Mouse (Mus musculus): ENCODE data around the gene Pus10. TPM values are rescaled to one million over a fixed set of nuclear protein-coding genes. Genes with fewer than 3 reads are reported as not detected.

The Pus10 gene
- total and polyA plus RNA-seq, 3 experiments = 43.4 to 416 (median 52.5) TPM

DNA sequence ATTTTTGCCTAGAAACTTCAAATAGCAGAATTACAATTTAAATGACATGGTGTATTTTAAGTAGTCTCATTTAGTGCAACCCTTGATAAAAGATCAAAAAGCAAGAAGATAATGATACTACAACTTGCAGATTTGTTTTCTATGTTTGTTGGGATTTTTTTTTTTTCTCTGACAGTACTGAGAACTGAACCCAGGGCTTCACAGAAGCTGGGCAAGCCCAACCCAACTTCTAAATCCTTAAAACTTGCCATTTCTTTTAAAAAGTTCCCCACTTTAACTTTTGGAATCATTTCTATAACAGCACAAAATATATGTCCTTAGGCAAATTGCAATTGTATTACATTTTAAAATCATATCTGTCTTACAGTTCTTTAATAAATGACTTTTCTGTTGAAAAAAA lies 103.6 kb downstream of the Pus10 start:
- Histone ChIP-seq H3K9me3 (replicated peaks; ENCODE audit: insufficient read depth, low read length) (no peaks in the 10 kb centered on the region), H3K27me3 (ENCODE audit: control insufficient read depth in 1 of 2, insufficient read depth in 2 of 2, low read length in 2 of 2) (no peaks in the 10 kb centered on the region), H3K9ac (ENCODE audit: control insufficient read depth, low read depth, low read length, poor library complexity, severe bottlenecking) (peak overlapping the region; percentile 53), H3K79me2 (ENCODE audit: control insufficient read depth, insufficient read depth, low read length, poor library complexity) (peaks cover 1% of the 10 kb centered on the region; the same call in 1 of the 2 replicates), H3K36me3 (ENCODE audit: control insufficient read depth in 1 of 2, insufficient read depth in 2 of 2, low read length in 2 of 2) (peaks cover 0 to 14% of the 10 kb centered on the region in 2 experiments; a peak in 2 of 4 replicates), H3K27ac (ENCODE audit: control insufficient read depth, low read depth, low read length) (peak overlapping the region; percentile 57), H3K4me3 (ENCODE audit: control insufficient read depth in 1 of 2, insufficient read depth in 1 of 2, low read depth in 2 of 2, low read length in 2 of 2) (peak overlapping the region; percentile 21 to 56; a peak in 3 of 4 replicates), H3K4me1 (ENCODE audit: control insufficient read depth in 1 of 2, insufficient read depth in 2 of 2, low read length in 2 of 2) (peaks cover 11 to 16% of the 10 kb centered on the region in 2 experiments)
- peak; percentile 30 for DNase-seq (ENCODE audit: low read depth, low spot score)
- TF ChIP-seq SMC3 (IDR thresholded peaks at IDR 0.05; ENCODE audit: low read depth, low read length) = no peak
- TF ChIP-seq GABPA (IDR thresholded peaks at IDR 0.05; ENCODE audit: low read depth, low read length) = no peak
- no peak for TF ChIP-seq NRF1 (IDR thresholded peaks at IDR 0.05; ENCODE audit: insufficient read depth, low read depth, low read length, poor library complexity, severe bottlenecking)
- TF ChIP-seq ZMIZ1 (IDR thresholded peaks at IDR 0.05; ENCODE audit: low read depth, low read length) = no peak
- no peak for TF ChIP-seq USF2 (IDR thresholded peaks at IDR 0.05; ENCODE audit: borderline replicate concordance in 1 of 2, insufficient read depth in 1 of 2, low read depth in 1 of 2, low read length in 2 of 2)
- no peak for TF ChIP-seq ELF1 (IDR thresholded peaks at IDR 0.05; ENCODE audit: low read depth, low read length)
- TF ChIP-seq ETS1 (IDR thresholded peaks at IDR 0.05; ENCODE audit: low read depth, low read length) = no peak
- peak; percentile 48; the same call in 1 of the 2 replicates for TF ChIP-seq ZNF384 (IDR thresholded peaks at IDR 0.05; ENCODE audit: low read depth, low read length)
- 0 out of 2 replicates have a peak, but pooled peaks have one; percentile 0 for TF ChIP-seq HCFC1 (IDR thresholded peaks at IDR 0.05; ENCODE audit: low read depth, low read length)
- no peak for TF ChIP-seq MAFK (IDR thresholded peaks at IDR 0.05; ENCODE audit: borderline replicate concordance, low read depth, low read length)
- no peak for TF ChIP-seq TBP (IDR thresholded peaks at IDR 0.05; ENCODE audit: low read depth, low read length)
- TF ChIP-seq GATA1 (IDR thresholded peaks at IDR 0.05; ENCODE audit: low read depth, low read length) = no peak

DNA sequence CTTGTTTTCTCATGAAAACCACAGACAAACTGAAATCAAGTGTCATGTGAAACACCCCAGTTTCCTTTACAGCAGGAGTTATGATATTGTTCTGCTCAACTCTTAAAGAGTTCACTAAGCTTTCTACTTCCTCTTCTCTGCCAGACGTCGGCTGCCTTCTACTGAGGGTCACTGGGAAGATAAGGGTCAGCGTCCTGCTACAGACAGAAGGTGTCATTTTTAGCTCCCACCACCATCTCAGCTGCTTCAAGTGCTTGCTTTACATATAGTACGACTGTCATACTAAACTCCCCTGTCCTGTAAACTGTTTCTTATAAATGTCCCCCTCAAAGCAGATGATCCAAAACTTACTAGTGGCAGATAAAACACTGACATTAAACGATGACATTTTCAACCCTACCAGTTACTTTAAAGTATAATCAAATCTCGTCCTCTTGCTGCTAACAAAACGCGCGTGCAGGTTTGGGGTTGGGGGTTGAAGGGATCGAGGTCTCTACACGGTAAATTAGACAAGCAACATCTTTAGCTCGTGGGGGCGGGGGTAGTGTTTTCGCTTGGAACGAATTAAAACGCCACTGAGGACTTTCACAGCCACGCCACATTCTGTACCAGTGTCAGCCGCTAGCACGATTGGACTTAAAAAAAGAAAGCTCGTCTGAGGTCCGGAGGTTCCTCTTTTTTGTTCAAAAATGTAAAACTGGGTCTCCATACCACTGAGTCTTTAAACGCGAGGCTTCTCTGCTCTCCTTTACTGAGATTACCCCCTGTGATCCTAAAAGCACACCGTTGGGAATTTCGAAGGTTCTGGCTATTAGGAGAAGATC lies 104.4 kb downstream of the Pus10 start:
- Histone ChIP-seq H3K9me3 (replicated peaks; ENCODE audit: insufficient read depth, low read length) (no peaks in the 10 kb centered on the region), H3K4me1 (ENCODE audit: control insufficient read depth in 1 of 2, insufficient read depth in 2 of 2, low read length in 2 of 2) (peaks cover 11 to 16% of the 10 kb centered on the region in 2 experiments), H3K4me3 (ENCODE audit: control insufficient read depth in 1 of 2, insufficient read depth in 1 of 2, low read depth in 2 of 2, low read length in 2 of 2) (peak overlapping the region; percentile 56 to 81), H3K36me3 (ENCODE audit: control insufficient read depth in 1 of 2, insufficient read depth in 2 of 2, low read length in 2 of 2) (peaks cover 0 to 14% of the 10 kb centered on the region in 2 experiments; a peak in 2 of 4 replicates), H3K27me3 (ENCODE audit: control insufficient read depth in 1 of 2, insufficient read depth in 2 of 2, low read length in 2 of 2) (no peaks in the 10 kb centered on the region), H3K9ac (ENCODE audit: control insufficient read depth, low read depth, low read length, poor library complexity, severe bottlenecking) (peak overlapping the region; percentile 63), H3K27ac (ENCODE audit: control insufficient read depth, low read depth, low read length) (peak overlapping the region; percentile 86), H3K79me2 (ENCODE audit: control insufficient read depth, insufficient read depth, low read length, poor library complexity) (peaks cover 1% of the 10 kb centered on the region; the same call in 1 of the 2 replicates)
- no peak for TF ChIP-seq E2F4 (IDR thresholded peaks at IDR 0.05; ENCODE audit: borderline replicate concordance, low read depth, low read length)
- TF ChIP-seq JUND (IDR thresholded peaks at IDR 0.05; ENCODE audit: low read depth, low read length) = 0 out of 2 replicates have a peak, but pooled peaks have one; percentile 20
- TF ChIP-seq UBTF (IDR thresholded peaks at IDR 0.05; ENCODE audit: borderline replicate concordance, insufficient read depth, low read depth, low read length) = 0 out of 2 replicates have a peak, but pooled peaks have one; percentile 10
- no peak for TF ChIP-seq USF2 (IDR thresholded peaks at IDR 0.05; ENCODE audit: borderline replicate concordance in 1 of 2, insufficient read depth in 1 of 2, low read depth in 1 of 2, low read length in 2 of 2)
- TF ChIP-seq USF1 (IDR thresholded peaks at IDR 0.05; ENCODE audit: low read depth, low read length) = peak; percentile 62
- peak; percentile 73 for TF ChIP-seq SIN3A (IDR thresholded peaks at IDR 0.05; ENCODE audit: low read length)
- no peak for TF ChIP-seq KAT2A (conservative IDR thresholded peaks at IDR 0.05; ENCODE audit: low read depth, low read length)
- TF ChIP-seq GATA1 (IDR thresholded peaks at IDR 0.05; ENCODE audit: low read depth, low read length) = peak; percentile 79
- peak; percentile 71 for TF ChIP-seq TBP (IDR thresholded peaks at IDR 0.05; ENCODE audit: low read depth, low read length)
- no peak for TF ChIP-seq NRF1 (IDR thresholded peaks at IDR 0.05; ENCODE audit: insufficient read depth, low read depth, low read length, poor library complexity, severe bottlenecking)
- peak; percentile 19; the same call in 1 of the 2 replicates for TF ChIP-seq RCOR1 (IDR thresholded peaks at IDR 0.05; ENCODE audit: low read depth, low read length)
- TF ChIP-seq CHD1 (IDR thresholded peaks at IDR 0.05; ENCODE audit: low read depth, low read length) = peak; percentile 32; the same call in 1 of the 2 replicates
- TF ChIP-seq TCF12 (IDR thresholded peaks at IDR 0.05; ENCODE audit: low read depth, low read length) = 0 out of 2 replicates have a peak, but pooled peaks have one; percentile 38
- TF ChIP-seq MYC (IDR thresholded peaks at IDR 0.05; ENCODE audit: low read depth, low read length) = peak; percentile 49
- 0 out of 2 replicates have a peak, but pooled peaks have one; percentile 9 for TF ChIP-seq TAL1 (IDR thresholded peaks at IDR 0.05; ENCODE audit: low read length)
- TF ChIP-seq EP300 (IDR thresholded peaks at IDR 0.05; ENCODE audit: low read depth in 1 of 2, low read length in 2 of 2) = peak; percentile 58 to 70
- TF ChIP-seq POLR2A (IDR thresholded peaks at IDR 0.05; ENCODE audit: control insufficient read depth in 1 of 2, insufficient read depth in 1 of 2, low read depth in 1 of 2, low read length in 2 of 2, poor library complexity in 1 of 2) = peak in 1 of 2 experiments; percentile 27; a peak in 1 of 4 replicates
- peak; percentile 90 for TF ChIP-seq ETS1 (IDR thresholded peaks at IDR 0.05; ENCODE audit: low read depth, low read length)
- DNase-seq (ENCODE audit: low read depth, low spot score) = peak; percentile 90

Measured in MEL (cell line).